Mouse (Mus musculus): ENCODE results near the gene Lamc3.

Lamc3 gene

DNA sequence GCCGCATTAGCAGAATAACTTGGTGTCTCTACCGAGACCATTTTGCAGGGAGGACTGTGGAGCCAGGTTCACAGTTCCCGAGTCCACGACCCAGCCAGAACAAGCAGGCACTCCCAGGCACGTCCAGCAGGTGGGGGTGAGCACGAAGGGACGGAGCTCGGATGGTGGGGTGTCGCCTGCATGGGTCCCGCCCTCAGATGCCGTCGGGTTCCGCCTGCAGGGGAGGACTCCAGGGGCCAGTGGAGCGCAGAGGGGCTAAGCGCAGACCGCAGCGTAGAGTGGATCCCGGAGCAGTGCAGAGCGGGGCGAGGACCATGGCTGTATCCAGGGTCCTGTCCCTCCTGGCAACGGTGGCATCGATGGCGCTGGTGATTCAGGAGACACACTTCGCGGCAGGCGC lies at the start of gene Lamc3:
Lamc3 (plus strand) TSS at position 262 of the 400 bp plus-strand sequence.
- peak; percentile 29 for DNase-seq (ENCODE audit: low read depth)

DNA sequence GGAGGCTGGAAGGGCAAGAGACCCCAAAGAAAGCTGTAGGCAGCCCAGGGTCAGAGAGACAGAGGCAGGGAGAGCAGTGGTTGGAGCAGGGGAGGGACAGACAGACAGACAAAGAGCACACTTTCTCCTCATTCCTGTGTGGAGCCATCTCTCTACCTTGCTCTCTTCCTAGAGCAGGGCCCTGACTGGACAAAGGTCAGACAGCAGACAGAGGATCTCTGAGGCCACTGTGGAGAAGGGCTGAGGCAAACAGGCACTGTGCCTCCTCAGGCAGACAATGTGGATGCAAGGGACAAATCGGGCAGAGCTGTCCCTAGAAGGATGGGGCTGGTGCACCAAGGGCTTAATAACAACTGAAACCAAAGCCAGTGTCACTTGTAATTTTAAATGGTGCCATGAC lies 48.2 kb upstream of the Lamc3 start:
- DNase-seq (ENCODE audit: low read depth): no peak

DNA sequence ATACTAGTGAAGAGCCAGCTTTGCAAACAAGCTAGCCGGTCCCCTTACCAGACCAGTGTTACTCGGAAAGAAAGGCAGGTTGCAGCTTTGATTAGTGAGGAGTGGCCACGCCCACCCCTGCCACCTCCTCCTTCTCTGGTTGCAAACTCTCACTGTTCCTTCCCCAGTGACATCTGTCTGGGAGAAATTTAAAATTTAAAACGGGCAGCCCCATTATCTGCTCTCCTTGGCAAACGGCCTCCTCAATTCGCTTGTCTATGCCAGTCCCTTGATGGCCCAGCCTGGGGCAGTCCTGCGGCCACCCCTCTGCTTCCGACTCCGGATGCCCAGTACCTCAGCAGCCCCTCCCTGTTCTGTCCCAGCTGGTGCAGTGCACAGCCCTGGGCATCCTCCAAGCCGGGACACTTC lies 42.4 kb upstream of the Lamc3 start:
- peak; percentile 35 for DNase-seq (ENCODE audit: low read depth)

DNA sequence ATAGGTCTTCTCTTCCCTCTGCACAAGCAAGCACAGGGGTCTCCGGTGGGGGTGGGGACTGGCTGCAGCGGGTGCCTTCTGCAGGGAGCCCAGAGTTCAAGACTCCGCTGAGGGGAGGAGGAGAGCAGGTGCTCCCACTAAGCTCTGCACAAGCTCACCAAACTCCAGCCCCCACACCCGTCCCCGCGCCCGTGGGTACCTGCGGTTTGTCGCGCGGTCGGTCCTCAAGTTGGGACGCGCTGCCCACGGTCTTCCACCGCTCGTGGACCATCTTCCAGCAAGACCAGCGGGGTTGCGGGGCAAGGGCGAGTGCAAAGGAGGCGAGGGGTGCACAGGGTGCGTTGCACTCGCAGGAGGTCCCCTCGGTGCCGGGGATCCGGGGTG lies 41.6 kb upstream of the Lamc3 start:
- no peak for DNase-seq (ENCODE audit: low read depth)

DNA sequence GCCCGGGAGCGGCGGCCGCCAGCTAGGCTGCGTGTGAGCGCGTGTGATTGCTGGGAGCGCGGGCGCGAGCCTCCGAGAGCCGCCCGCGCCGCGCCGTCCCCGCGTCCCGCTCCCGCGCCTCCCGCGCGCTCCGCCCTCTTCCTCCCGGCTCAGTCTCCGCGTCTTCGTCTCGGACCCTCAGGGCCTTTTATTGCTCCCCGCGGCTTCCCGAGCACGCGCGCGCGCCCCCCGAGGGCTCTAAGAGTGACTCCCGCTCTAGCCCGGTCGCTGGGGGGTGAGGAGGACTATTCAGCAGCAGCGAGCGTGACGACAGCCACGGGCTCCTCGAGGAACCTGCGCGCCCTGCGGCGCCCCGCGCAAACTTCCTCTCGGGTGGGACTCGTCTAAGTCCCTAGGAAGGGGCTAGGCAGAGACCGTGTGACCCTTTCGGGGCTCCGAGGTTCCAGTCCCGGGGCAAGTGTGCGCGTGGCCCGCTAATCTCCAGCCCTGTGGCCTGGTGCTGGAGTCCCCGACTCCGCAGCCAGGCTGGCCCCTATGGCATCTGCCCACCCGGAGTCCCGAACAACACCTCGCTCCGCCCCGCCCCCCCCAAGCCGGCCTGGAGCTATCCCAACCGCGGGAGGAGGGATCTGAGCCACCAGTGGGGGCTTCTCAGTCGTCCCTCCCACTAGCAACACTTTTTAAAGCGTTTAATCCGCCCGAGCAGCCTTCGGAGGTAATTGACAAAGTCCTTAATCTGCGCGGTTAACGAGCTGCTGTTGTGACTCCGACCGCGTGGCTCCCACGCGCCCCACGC lies 41.0 kb upstream of the Lamc3 start, which contains the start of gene Fibcd1:
Fibcd1 (minus strand) TSS at position 110 of the 796 bp plus-strand sequence.
- DNase-seq (ENCODE audit: low read depth): peak; percentile 64

DNA sequence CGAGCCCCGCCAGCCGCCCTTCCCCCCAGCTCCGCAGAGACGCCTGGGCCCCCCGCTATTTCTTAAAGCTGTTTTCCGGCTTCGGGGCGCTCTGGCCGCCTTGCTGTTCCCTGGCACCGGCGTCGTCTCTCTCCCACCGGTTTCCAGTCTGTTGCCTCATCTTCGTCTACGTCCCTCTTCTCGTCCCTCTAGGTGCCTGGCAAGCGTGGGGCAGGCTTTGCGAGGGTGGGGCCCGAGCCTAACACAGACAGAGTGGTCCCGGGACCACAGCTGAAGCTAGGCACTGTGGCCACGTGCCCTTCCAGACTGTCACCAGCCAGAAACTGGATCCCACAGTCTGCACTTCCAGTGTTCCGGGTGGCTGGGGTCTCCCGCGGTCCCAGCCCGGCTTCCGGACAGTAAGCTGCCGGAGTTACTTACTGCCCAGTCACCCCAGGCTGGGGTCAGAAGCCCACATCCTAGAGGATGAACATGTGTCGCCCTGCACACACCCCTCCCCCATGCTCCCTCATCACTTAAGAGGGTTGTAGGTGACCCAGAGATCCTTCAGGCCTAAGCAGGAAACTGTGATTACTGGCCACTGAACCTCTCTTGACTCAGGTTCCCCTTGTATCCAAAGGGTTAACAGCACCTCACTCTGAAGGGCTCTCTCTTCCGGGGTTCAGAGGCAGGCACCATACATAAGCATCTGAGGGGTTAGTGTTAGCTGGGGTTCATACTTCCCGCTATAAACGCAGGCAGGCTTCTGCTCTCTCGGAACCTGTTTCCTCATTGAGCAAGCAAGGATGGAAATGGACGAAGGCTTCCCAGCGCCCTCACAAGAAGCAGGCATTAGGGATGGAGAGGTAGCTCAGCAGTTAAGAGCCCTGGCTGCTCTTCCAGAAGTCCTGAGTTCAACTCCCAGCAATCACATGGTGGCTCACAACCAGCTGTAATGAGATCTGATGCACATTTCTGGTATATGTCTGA lies 40.1 kb upstream of the Lamc3 start:
- DNase-seq (ENCODE audit: low read depth): peak; percentile 62

DNA sequence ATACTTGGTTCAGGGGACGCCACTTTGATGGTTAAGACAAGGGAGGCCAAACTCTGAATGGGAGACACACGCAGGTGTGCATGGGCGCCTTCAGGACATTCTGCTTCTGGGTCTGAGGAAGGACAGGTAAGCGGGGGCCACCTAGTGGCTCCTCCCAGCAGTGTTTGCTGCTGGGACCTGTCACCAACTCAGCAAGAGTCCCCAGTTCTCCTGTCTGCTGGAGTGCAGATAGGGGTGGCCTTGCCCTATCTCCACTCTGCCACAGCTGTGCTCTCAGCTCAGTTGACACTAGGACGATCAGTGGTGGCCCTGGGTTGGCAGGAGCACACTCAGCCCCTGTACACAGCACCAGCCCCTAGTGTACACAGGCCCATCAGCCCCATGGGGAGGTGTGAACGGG lies 39.2 kb upstream of the Lamc3 start:
- DNase-seq (ENCODE audit: low read depth): peak; percentile 85

DNA sequence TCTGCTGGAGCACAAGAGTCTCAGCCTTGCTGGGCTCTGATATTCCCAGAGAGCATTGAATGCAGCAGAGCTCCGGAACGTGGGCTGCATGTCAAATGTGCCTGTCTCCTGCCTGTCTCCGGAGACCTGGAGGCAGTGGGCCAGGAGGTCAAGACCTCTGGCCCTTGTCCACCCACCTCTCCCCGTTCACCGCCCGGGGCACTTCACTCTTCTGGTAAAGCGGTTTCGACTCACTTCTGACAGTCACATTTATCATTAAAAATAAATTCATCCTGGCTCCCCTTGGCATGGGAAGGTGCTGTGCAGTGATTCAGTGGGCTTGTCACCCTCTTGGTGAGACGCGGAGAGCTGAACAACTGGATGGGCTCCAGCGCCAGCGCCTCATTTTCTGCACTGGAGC lies 37.0 kb upstream of the Lamc3 start:
- no peak for DNase-seq (ENCODE audit: low read depth)

DNA sequence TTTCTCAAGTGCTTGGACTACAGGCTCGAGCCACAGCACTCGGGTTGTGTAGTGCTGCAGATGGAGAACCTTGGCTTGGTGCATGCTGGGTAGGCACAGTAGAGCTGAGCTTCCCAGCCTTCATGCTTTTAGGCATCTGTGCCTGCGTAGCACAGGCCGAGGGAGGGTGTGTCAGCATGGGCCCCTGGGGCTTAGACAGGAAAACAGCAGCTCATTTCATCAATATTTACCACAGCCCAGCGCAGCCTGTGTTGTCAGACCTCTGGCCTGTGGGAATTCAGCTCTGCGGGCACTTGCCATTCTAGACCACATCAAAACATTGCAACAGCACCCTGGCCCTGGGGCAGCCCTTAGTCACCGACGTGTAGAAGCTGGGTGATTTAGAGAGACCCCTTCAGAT lies 31.1 kb upstream of the Lamc3 start:
- DNase-seq (ENCODE audit: low read depth): no peak

DNA sequence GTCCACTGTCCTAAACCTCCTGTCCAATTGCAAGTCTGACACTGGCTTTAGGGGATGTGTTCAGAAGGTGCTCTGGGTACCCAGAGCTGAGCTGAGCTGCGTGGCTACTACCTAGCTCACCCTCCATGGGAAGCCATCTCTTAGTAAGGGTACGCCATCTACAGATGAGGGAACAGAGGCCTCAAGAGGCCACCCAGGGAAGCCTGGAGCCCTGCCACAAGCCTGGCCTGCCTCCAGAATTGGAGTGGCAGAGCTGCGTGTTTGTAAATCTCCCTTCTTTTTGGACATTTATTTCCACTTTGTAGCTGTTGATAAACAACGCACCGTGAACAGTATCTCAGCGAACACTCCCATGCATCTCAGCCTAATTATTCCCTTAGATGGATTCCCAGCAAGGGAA lies 29.9 kb upstream of the Lamc3 start:
- DNase-seq (ENCODE audit: low read depth): no peak

DNA sequence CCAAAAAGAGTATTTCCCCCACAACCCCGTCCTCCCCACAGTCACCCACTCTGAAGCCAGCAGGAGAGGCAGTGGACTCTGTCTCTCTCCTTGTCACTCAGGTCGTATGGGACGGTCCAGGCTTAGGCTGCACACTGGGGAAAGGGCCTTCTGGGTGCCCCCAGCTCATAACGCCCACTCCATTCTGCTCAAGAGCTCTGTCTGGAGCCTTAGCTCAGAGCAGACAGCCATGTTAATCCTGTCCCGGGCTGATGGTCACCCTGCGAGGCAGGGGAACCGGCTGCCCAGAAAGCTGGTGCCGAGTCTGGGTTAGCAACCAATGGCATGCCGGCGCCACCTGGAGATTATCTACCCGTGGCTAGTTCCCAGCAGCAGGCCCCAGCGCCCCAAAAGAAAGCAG lies 28.6 kb upstream of the Lamc3 start:
- DNase-seq (ENCODE audit: low read depth): no peak

DNA sequence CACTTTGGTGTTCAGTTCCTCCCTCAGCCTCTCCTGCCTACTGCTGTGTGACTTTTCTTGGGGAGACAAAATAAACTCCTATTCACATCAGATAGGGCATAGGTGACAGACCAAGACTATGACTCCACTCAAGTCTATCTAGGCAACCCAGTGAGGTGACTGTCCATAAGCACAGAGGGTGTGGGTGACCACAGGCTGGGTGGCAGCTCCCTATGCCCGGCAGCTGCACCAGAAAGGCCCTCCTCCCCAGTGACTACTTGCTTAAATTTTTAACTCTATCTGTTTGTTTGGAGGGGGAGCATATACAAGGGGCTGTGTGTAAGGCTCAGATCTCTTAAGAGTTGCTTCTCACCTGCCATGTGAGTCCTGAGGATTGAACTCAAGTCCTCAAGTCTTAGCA lies 24.2 kb upstream of the Lamc3 start:
- no peak for DNase-seq (ENCODE audit: low read depth)

DNA sequence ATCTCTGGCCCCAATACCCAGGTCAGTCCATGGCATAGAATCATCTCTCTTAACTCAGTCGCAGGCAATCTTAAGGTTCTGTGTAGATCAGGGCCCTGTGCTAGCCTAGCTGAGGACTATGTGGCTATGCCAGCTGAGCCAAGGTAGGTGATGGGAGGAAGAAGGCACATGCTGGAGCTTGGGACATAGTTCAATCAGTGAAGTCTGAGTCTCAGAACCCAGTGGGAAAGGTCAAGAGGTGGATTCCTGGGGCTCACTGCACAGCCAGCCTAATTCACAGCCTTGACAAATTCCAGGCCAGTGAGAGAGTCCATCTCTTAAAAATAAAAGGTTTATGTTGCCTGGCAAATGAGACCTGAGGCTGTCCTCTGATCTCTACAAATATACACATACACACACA lies 23.3 kb upstream of the Lamc3 start:
- no peak for DNase-seq (ENCODE audit: low read depth)

DNA sequence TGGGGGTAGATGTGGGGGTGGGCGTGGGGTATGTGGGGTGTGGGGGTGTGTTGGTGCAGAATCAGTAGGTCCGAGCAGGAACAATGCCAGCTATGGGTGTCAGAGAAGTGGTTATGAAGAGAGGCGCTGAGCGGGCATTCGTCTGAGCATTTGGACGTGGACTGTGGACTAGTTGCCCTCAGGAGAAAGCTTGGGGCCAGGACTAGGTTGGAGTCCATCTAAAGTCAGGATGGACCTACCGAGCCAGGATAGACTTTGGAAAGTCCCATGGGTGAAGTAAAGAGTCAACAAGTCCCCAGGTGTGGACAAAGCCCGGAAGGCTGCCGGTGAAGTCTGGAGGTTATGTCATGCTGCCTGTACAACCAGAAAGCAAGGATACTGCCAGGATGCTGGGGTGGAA lies 22.2 kb upstream of the Lamc3 start:
- DNase-seq (ENCODE audit: low read depth): no peak

DNA sequence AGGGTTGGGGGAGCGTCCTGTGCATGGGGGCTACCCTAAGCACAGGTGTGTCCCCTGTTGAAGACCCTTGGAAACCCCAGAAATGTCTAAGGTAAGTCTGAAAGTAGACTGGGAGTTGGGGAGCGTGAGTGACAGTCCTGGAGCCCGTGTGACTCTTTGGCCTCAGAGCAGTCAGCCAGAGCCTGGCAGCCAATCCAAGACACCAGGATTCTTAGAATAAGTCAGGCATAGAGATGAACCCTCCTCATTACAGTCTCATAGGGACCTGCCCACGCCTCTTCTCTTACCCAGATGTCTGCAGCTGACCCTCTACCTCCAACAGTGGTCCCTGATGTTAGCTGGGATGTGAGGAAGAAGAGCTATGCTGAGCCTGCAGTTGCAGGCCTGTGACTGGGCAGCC lies 21.8 kb upstream of the Lamc3 start:
- no peak for DNase-seq (ENCODE audit: low read depth)

DNA sequence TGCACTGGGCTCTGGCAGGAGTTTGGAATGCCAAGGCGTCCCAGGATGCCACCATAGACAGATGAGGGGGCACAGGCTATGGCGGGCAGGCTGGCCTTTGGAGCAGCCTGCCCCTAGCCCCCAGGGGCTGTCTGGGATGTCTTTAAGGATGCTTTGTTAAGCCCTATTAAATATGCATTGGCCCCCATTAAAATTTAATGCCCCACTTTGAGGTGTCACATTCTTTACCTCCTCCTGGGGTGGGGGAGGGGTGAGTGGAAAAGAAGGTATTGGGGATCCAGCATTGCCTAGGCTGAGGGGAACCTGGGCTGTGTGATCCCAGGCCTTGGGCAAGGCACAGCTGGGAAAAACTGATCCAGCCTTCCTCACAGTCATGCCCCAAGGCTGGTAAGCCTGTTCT lies 21.3 kb upstream of the Lamc3 start:
- DNase-seq (ENCODE audit: low read depth): no peak

DNA sequence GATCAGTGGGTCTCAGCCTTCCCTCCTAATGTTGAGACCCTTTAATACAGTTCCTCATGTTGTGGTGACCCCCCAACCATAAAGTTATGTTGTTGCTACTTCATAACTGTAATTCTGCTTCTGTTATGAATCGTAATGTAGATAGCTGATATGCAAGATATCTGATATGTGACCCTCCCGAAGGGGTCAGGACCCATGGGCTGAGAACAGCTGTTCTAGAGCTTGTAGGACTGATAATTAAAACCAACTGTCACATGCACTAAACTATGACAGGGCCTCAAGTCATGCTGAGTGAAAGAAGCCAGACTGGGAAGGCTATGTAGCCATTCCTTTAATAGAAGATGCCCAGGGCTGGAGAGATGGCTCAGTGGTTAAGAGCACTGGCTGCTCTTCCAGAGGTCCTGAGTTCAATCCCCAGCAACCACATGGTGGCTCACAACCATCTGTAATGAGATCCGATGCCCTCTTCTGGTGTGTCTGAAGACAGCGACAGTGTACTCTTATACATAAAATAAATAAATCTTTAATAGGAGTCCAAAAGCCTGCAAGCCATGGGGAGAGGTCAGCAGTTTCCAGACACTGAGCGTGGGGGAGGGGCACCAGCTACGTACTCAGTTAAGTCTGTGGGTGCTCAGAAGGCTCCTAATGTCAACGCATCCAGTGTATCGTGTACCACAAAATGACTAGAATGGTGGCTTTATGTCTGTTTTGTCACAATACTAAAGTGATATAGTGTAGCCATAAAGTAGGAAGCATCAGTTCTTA lies 19.1 kb upstream of the Lamc3 start:
- no peak for DNase-seq (ENCODE audit: low read depth)

DNA sequence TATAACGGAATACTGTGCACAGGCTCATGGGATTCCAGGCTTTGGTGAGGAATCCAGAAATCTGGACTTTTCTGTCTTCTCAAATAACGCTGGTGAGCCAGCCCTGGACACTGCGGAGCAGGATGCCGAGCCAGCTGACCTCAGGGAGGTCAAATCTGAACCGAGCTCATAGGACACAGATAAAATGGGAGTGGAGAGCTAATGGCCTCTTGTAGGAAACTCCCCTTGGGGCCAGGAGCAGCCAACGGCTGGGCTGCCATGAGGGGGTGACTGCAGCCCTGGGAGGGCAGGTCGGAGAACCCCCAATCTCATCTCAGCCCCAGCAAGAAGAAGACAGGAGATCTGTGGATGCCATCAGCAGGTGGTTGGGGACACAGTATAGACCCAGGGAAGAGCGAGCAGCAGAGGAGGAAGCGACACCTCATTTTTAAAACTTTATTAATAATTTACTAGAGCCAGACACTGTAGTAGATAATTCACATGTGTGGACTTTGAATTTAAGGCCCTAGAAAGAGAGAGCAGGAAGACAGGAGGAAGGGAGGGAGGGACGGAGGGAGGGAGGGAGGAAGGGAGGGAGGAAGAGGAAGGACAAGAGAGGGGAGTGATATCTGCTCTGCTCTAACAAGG lies 18.4 kb upstream of the Lamc3 start:
- no peak for DNase-seq (ENCODE audit: low read depth)

DNA sequence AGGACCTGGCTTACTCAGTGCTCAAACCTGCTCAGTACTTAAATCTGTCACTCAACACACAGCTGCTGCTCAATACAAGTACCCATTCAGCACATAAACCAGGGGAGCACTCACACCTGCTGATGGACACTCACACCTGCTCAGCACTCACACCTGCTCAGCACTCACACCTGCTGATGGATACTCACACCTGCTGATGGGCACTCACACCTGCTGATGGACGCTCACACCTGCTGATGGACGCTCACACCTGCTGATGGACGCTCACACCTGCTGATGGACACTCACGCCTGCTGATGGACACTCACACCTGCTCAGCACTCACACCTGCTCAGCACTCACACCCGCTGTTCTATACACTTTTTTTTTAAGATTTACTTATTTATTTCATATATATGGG lies 17.4 kb upstream of the Lamc3 start:
- no peak for DNase-seq (ENCODE audit: low read depth)

DNA sequence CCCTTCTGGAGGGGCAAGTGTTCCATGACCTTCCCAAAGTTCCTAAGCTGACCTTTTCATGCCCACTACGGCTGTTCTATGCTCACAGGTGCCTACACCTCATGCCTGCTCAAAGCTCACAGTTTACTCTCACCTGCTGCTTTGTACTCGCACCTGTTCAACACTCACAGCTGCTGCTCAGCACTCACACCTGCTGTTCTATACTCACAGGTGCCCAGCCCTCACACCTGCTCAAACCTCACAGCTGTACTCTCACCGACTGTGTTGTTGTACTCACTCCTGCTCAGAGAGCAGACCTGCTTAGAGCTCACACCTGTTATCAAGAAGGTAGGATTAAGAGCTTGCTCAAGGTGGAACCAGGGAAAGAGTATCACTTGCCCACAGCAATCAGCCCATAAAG lies 16.4 kb upstream of the Lamc3 start:
- DNase-seq (ENCODE audit: low read depth): no peak

DNA sequence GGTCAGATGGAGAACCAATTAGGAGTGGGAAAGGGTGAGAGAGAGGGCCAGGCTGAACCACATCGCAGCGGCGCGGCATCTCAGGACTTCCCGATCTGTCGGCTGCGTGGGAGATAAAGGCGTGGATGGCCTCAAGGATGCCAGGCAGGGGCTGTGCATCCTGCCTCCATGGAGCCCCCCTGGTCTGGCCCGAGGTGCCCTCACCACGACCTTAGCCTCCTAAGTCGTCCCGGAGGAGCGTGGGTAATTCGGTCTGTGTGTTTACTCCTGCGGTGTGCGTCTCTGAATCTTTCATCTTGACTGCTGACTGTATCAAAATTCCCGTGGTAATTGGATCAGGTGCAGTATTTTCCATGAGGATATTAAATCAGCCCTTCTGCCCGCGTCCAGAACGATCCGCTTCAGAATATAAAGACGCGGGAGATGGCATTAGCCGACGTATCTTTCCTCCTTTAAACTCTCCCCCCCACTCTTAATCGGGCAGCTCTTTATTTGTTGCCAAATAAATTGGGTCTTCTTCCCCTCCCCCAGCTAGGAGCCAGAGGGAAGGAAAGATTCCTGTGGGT lies 12.7 kb upstream of the Lamc3 start:
- no peak for DNase-seq (ENCODE audit: low read depth)

DNA sequence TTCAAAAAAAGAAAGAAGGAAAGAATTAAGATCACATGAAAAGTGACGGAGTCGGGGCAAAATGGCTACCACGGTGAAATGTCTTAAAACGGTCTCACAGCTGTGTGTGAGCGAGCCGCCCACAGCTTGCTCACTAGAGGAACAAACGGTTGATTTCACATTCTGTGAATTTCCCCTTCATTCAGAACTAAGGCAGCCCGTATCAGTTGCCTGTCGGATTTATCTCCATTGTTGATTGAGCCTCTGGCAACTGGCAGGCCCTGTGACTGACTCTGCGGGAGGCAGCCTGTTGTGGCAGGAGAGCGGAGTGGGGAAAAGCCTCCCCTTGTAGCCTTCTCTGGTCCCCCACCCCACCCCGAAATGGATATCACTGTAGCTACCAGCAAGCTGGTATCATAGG lies 10.6 kb upstream of the Lamc3 start:
- no peak for DNase-seq (ENCODE audit: low read depth)
